Mouse (Mus musculus) heart, adult 2 months (tissue): ENCODE measurements around the gene Prkch.
A peak's percentile ranks its signal among the peaks of the same experiment; 100 is the strongest.

Experiments
- EP300 ChIP-seq: fragments of 200-500 bp; IDR thresholded peaks from 2 replicates; pipeline ENCODE4 v1.6.1; 2011; ENCODE audit warnings: low read depth, low read length, control low read depth; ENCODE audit not compliant: insufficient read depth
- POLR2A ChIP-seq: fragments of 200-500 bp; IDR thresholded peaks from 2 replicates; pipeline ENCODE4 v1.6.1; 2011; ENCODE audit warnings: mild to moderate bottlenecking, low read depth, low read length, control low read depth; ENCODE audit not compliant: insufficient read depth

DNA sequence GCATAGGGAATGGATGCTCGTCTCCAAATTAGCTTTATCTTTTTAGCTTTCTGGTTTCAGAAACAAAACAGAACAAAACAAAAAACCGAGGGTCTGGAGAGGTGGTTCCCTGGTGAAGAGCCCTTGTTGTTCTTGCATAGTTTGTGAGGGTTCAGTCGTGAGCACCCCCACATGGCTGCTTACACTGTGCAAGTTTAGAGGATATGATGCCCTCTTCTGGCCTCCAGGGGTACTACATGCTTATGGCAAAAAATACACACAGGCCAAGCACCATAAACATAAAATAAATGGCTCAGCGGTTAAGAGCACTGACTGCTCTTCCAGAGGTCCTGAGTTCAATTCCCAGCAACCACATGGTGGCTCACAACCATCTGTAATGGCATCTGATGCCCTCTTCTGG lies 108.8 kb downstream of the Prkch start:
- TF ChIP-seq POLR2A = no peak
- peak; percentile 54; the same call in 1 of the 2 replicates for TF ChIP-seq EP300
